Mouse (Mus musculus) spleen, adult 12 weeks (tissue): ENCODE results near the gene Syne4.

Experiments used
- DNase-seq: peaks from one replicate; pipeline ENCODE4 v3.0.0; 2022; ENCODE audit warnings: low spot score

The Syne4 gene

GRCm38 (mm10) chr7:30296816-30297215 lies 17.8 kb upstream of the Syne4 start:
- DNase-seq = no peak

- DNase-seq = no peak
These were observed 17.3 kb upstream of the Syne4 start for GRCm38 (mm10) chr7:30297266-30297665.

- peak; percentile 42 for DNase-seq
These were observed 13.7 kb upstream of the Syne4 start for GRCm38 (mm10) chr7:30300914-30301313.

GRCm38 (mm10) chr7:30306083-30306779 lies 8.4 kb upstream of the Syne4 start:
- DNase-seq = no peak

GRCm38 (mm10) chr7:30308076-30309005 lies 6.3 kb upstream of the Syne4 start, which contains the start of gene Alkbh6:
Gene Alkbh6, plus strand, starts transcription at chr7:30308717.
- peak; percentile 76 for DNase-seq

- DNase-seq = no peak
These were observed 5.0 kb upstream of the Syne4 start for GRCm38 (mm10) chr7:30309395-30310129.

GRCm38 (mm10) chr7:30310136-30310535 lies 4.5 kb upstream of the Syne4 start:
- no peak for DNase-seq

- no peak for DNase-seq
These were observed 814 bp upstream of the Syne4 start for GRCm38 (mm10) chr7:30313666-30314320.

- no peak for DNase-seq
These were observed 1.2 kb downstream of the Syne4 start for GRCm38 (mm10) chr7:30315559-30316529.

- no peak for DNase-seq
These were observed 3.5 kb downstream of the Syne4 start for GRCm38 (mm10) chr7:30318142-30318541.

- no peak for DNase-seq
These were observed 6.3 kb downstream of the Syne4 start for GRCm38 (mm10) chr7:30320946-30321345.

- DNase-seq = peak; percentile 53
These were observed 7.1 kb downstream of the Syne4 start, which contains the start of gene E130208F15Rik for GRCm38 (mm10) chr7:30321539-30322284. Gene E130208F15Rik, plus strand, starts transcription at chr7:30321740.

GRCm38 (mm10) chr7:30322285-30322667 lies 7.7 kb downstream of the Syne4 start:
- peak; percentile 88 for DNase-seq

- peak; percentile 17 for DNase-seq
These were observed 8.3 kb downstream of the Syne4 start for GRCm38 (mm10) chr7:30322865-30323264.

GRCm38 (mm10) chr7:30323795-30324194 lies 9.2 kb downstream of the Syne4 start, which contains the start of gene Sdhaf1:
Gene Sdhaf1, minus strand, starts transcription at chr7:30323895.
- no peak for DNase-seq

- no peak for DNase-seq
These were observed 9.8 kb downstream of the Syne4 start for GRCm38 (mm10) chr7:30324300-30324944.

GRCm38 (mm10) chr7:30325364-30325763 lies 10.8 kb downstream of the Syne4 start:
- peak; percentile 50 for DNase-seq

- no peak for DNase-seq
These were observed 11.8 kb downstream of the Syne4 start for GRCm38 (mm10) chr7:30326427-30326826.

- DNase-seq = no peak
These were observed 12.5 kb downstream of the Syne4 start for GRCm38 (mm10) chr7:30327140-30327539.
